Mouse (Mus musculus) testis, adult 2 months (tissue): ENCODE data around the gene Gm3415.
A peak's percentile ranks its signal among the peaks of the same experiment; 100 is the strongest.

Source experiments
- CTCF ChIP-seq: fragments of 200-500 bp; IDR thresholded peaks from 2 replicates; pipeline ENCODE4 v1.5.1; 2012; ENCODE audit warnings: low read depth, mild to moderate bottlenecking, inconsistent platforms, low read length, moderate library complexity; ENCODE audit not compliant: control insufficient read depth, insufficient read depth, insufficient replicate concordance
- POLR2A ChIP-seq: fragments of 200-500 bp; IDR thresholded peaks from 2 replicates; pipeline ENCODE4 v1.6.1; 2012; ENCODE audit warnings: low read depth, mild to moderate bottlenecking, inconsistent platforms, low read length, moderate library complexity; ENCODE audit not compliant: control insufficient read depth

GRCm38 (mm10) chr5:146586357-146587070 lies 30.6 kb downstream of the Gm3415 start:
- no peak for TF ChIP-seq POLR2A
- peak; percentile 34; the same call in 1 of the 2 replicates for TF ChIP-seq CTCF
